1 mouse cellular context compared by ENCODE assay signal in the genomic region with DNA sequence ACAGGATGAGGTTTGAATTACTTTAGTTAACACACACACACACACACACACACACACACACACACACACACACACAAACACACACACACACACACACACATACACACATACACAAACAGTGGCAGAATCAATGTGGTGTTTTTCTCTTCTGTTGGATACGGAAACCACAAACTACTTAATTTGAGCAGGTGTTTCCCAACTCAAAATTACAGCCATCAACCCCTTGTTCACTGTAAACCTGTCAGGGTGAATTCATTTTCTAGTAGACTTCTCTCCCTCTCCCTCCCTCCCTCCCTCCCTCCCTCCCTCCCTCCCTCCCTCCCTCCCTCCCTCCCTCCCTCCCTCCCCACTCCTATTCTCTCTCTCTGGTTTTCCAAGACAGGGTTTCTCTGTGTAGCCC. TPM values are rescaled to one million over a fixed set of nuclear protein-coding genes. Genes with fewer than 3 reads are reported as not detected.
"Had no signal": no experiment of that assay in that cellular context is flagged by ENCODE, and none has a peak within 500 bp of the region (broad histone marks: within the 10 kb centered on the region; RNA-seq: fewer than 3 reads in every experiment).

No protein-coding gene starts in this region.

RNA-seq across cellular contexts. Expression of a gene that starts 8.0 kb away (rescaled TPM):
- polyA plus RNA-seq: midbrain, embryonic 10.5 days had no signal
